Mouse (Mus musculus): ENCODE data around the gene Chst13.

Gene Chst13

GRCm38 (mm10) chr6:90319475-90320191, 5.4 kb downstream of the Chst13 start:
- peak; percentile 58 for DNase-seq (ENCODE audit: low read depth)

GRCm38 (mm10) chr6:90319019-90319418, 6.0 kb downstream of the Chst13 start:
- DNase-seq (ENCODE audit: low read depth) = no peak

- DNase-seq (ENCODE audit: low read depth) = no peak
These were observed 7.3 kb downstream of the Chst13 start for GRCm38 (mm10) chr6:90317510-90318258.

GRCm38 (mm10) chr6:90315961-90316360, 9.0 kb downstream of the Chst13 start:
- no peak for DNase-seq (ENCODE audit: low read depth)

- no peak for DNase-seq (ENCODE audit: low read depth)
These were observed 15.9 kb downstream of the Chst13 start for GRCm38 (mm10) chr6:90308839-90309778.

- DNase-seq (ENCODE audit: low read depth) = no peak
These were observed 18.5 kb downstream of the Chst13 start for GRCm38 (mm10) chr6:90306315-90306975.

- DNase-seq (ENCODE audit: low read depth) = no peak
These were observed 24.1 kb downstream of the Chst13 start, which contains the start of gene BC048671 for GRCm38 (mm10) chr6:90300919-90301318. TSS of gene BC048671 (plus strand) at chr6:90301219.

- DNase-seq (ENCODE audit: low read depth) = peak; percentile 30
These were observed 36.7 kb downstream of the Chst13 start for GRCm38 (mm10) chr6:90288265-90288664.
